Mouse (Mus musculus) midbrain, embryonic 13.5 days (tissue): Measurements from ENCODE around the gene Tomm6. TPM values are rescaled to one million over a fixed set of nuclear protein-coding genes. Genes with fewer than 3 reads are reported as not detected.
A peak's percentile ranks its signal among the peaks of the same experiment; 100 is the strongest.

ENCODE experiments used
- ATAC-seq: fragments of 200-750 bp; cut with Nextera tagmentation; 2 replicates; pipeline ENCODE4 v1.8.0; 2017; ENCODE audit warnings: mild to moderate bottlenecking, moderate TSS enrichment, moderate library complexity
- H3K27ac ChIP-seq: fragments of 300-500 bp; sonication (generic); 2 replicates; pipeline ENCODE4 v1.5.1; 2015; ENCODE audit warnings: inconsistent platforms, mild to moderate bottlenecking, moderate library complexity
- H3K27me3 ChIP-seq: fragments of 300-500 bp; sonication (generic); 2 replicates; pipeline ENCODE4 v1.6.1; 2015; ENCODE audit warnings: mild to moderate bottlenecking, inconsistent platforms
- H3K36me3 ChIP-seq: fragments of 300-500 bp; sonication (generic); 2 replicates; pipeline ENCODE4 v1.6.1; 2015; ENCODE audit warnings: mild to moderate bottlenecking, inconsistent platforms
- H3K4me1 ChIP-seq: fragments of 300-500 bp; sonication (generic); replicated peaks from 2 replicates; pipeline ENCODE4 v1.6.1; 2015; ENCODE audit warnings: inconsistent platforms
- H3K4me2 ChIP-seq: fragments of 300-500 bp; sonication (generic); replicated peaks from 2 replicates; pipeline ENCODE4 v1.6.1; 2015; ENCODE audit warnings: moderate library complexity, mild to moderate bottlenecking, inconsistent platforms
- H3K4me3 ChIP-seq: fragments of 300-500 bp; sonication (generic); replicated peaks from 2 replicates; pipeline ENCODE4 v1.5.1; 2015; ENCODE audit warnings: mild to moderate bottlenecking, inconsistent platforms
- H3K9ac ChIP-seq: fragments of 300-500 bp; sonication (generic); replicated peaks from 2 replicates; pipeline ENCODE4 v1.6.1; 2015; ENCODE audit warnings: mild to moderate bottlenecking, inconsistent platforms
- H3K9me3 ChIP-seq: fragments of 300-500 bp; sonication (generic); 2 replicates; pipeline ENCODE4 v1.6.1; 2016; ENCODE audit warnings: mild to moderate bottlenecking, inconsistent platforms
- WGBS: fragments of 180-500 bp; shearing (Covaris S2); methylation state at CpG from one replicate; pipeline ENCODE4 v1.1.7; 2015; 5-methylcytosine and 5-hydroxymethylcytosine counted together
- polyA plus RNA-seq: library from polyadenylated mRNA; unstranded; fragments of >200 nt; fragmentation: Nextera tagmentation; extraction: Ambion mirVana; gene quantifications from 2 replicates; pipeline ENCODE4 v1.2.1, GENCODE M21; 2015

Tomm6 gene
- 285 and 287 TPM in 2 replicates for polyA plus RNA-seq

GRCm38 (mm10) chr17:47688344-47688607 lies at the start of gene Tomm6:
Tomm6 (minus strand) TSS chr17:47688386.
- Histone ChIP-seq H3K27ac (peak within 1 kb of the TSS; percentile 90), H3K9me3 (no peaks in the 10 kb centered on the region), H3K27me3 (0 out of 2 replicates have a peak, but pooled peaks cover 5% of the 10 kb centered on the region), H3K36me3 (peaks cover 21% of the 10 kb centered on the region), H3K4me3 (peak within 1 kb of the TSS; percentile 84), H3K4me1 (peaks cover 22% of the 10 kb centered on the region), H3K4me2 (peak within 1 kb of the TSS; percentile 95), H3K9ac (peak within 1 kb of the TSS; percentile 87)
- 3% methylated on average over 9 of the region's 9 CpGs for WGBS
- no peak for ATAC-seq

- Histone ChIP-seq H3K9me3 (no peaks in the 10 kb centered on the region), H3K4me1 (peaks cover 29% of the 10 kb centered on the region), H3K36me3 (no peaks in the 10 kb centered on the region), H3K4me3 (peak overlapping the region; percentile 48), H3K27ac (no peak overlapping the region), H3K27me3 (peaks cover 35% of the 10 kb centered on the region), H3K9ac (peak overlapping the region; percentile 51), H3K4me2 (peak overlapping the region; percentile 78)
- 2% methylated on average over 48 of the region's 60 CpGs for WGBS
- peak; percentile 82 for ATAC-seq
These were observed 49.3 kb upstream of the Tomm6 start for GRCm38 (mm10) chr17:47737271-47738065.

GRCm38 (mm10) chr17:47736856-47737255 lies 48.7 kb upstream of the Tomm6 start, which contains the start of gene Tfeb:
Tfeb (plus strand) TSS chr17:47737030.
- Histone ChIP-seq H3K4me2 (peak within 1 kb of the TSS; percentile 78), H3K9ac (peak within 1 kb of the TSS; percentile 51), H3K4me1 (peaks cover 29% of the 10 kb centered on the region), H3K9me3 (no peaks in the 10 kb centered on the region), H3K36me3 (no peaks in the 10 kb centered on the region), H3K27me3 (peaks cover 35% of the 10 kb centered on the region), H3K4me3 (peak within 1 kb of the TSS; percentile 48), H3K27ac (no peak within 1 kb of the TSS)
- under 1% methylated on average over 41 of the region's 47 CpGs for WGBS
- ATAC-seq: peak; percentile 85

- no peak overlapping the region for H3K4me2 ChIP-seq
- no peak overlapping the region for H3K4me3 ChIP-seq
- no peak for ATAC-seq
- no peaks in the 10 kb centered on the region for H3K9me3 ChIP-seq
- no peak overlapping the region for H3K9ac ChIP-seq
- no peak overlapping the region for H3K27ac ChIP-seq
- 78% methylated on average over 14 of the region's 14 CpGs for WGBS
- H3K36me3 ChIP-seq: no peaks in the 10 kb centered on the region
- H3K4me1 ChIP-seq: peaks cover 29% of the 10 kb centered on the region
- peaks cover 29% of the 10 kb centered on the region for H3K27me3 ChIP-seq
These were observed 47.4 kb upstream of the Tomm6 start for GRCm38 (mm10) chr17:47735553-47736100.

- ATAC-seq: no peak
- H3K27ac ChIP-seq: no peak overlapping the region
- no peak overlapping the region for H3K4me3 ChIP-seq
- H3K4me2 ChIP-seq: no peak overlapping the region
- H3K27me3 ChIP-seq: no peaks in the 10 kb centered on the region
- no peaks in the 10 kb centered on the region for H3K4me1 ChIP-seq
- H3K36me3 ChIP-seq: no peaks in the 10 kb centered on the region
- H3K9me3 ChIP-seq: no peaks in the 10 kb centered on the region
- WGBS: 45% methylated on average over 24 of the region's 24 CpGs
- no peak overlapping the region for H3K9ac ChIP-seq
These were observed 42.7 kb upstream of the Tomm6 start for GRCm38 (mm10) chr17:47730633-47731575.

- no peak within 1 kb of the TSS for H3K9ac ChIP-seq
- H3K27ac ChIP-seq: no peak within 1 kb of the TSS
- H3K4me1 ChIP-seq: no peaks in the 10 kb centered on the region
- H3K36me3 ChIP-seq: no peaks in the 10 kb centered on the region
- no peak within 1 kb of the TSS for H3K4me2 ChIP-seq
- H3K4me3 ChIP-seq: no peak within 1 kb of the TSS
- H3K9me3 ChIP-seq: no peaks in the 10 kb centered on the region
- H3K27me3 ChIP-seq: no peaks in the 10 kb centered on the region
- no peak for ATAC-seq
- 86% methylated on average over 11 of the region's 11 CpGs for WGBS
These were observed 38.4 kb upstream of the Tomm6 start, which contains the start of gene Pgc for GRCm38 (mm10) chr17:47726566-47726965. Pgc (plus strand) TSS chr17:47726842.

- Histone ChIP-seq H3K27ac (no peak overlapping the region), H3K4me3 (no peak overlapping the region), H3K9me3 (no peaks in the 10 kb centered on the region), H3K4me1 (no peaks in the 10 kb centered on the region), H3K36me3 (no peaks in the 10 kb centered on the region), H3K9ac (no peak overlapping the region), H3K4me2 (no peak overlapping the region), H3K27me3 (no peaks in the 10 kb centered on the region)
- ATAC-seq: no peak
- WGBS: 89% methylated on average over 4 of the region's 4 CpGs
These were observed 33.0 kb upstream of the Tomm6 start for GRCm38 (mm10) chr17:47721183-47721582.

GRCm38 (mm10) chr17:47715037-47715436 lies 26.9 kb upstream of the Tomm6 start:
- H3K4me3 ChIP-seq: no peak overlapping the region
- H3K9me3 ChIP-seq: no peaks in the 10 kb centered on the region
- H3K4me2 ChIP-seq: no peak overlapping the region
- no peaks in the 10 kb centered on the region for H3K27me3 ChIP-seq
- no peak for ATAC-seq
- no peak overlapping the region for H3K9ac ChIP-seq
- WGBS: 70% methylated on average over 3 of the region's 3 CpGs
- no peak overlapping the region for H3K27ac ChIP-seq
- no peaks in the 10 kb centered on the region for H3K36me3 ChIP-seq
- H3K4me1 ChIP-seq: no peaks in the 10 kb centered on the region

- ATAC-seq: no peak
- H3K27ac ChIP-seq: no peak overlapping the region
- no peaks in the 10 kb centered on the region for H3K27me3 ChIP-seq
- 51% methylated on average over 10 of the region's 22 CpGs for WGBS
- H3K4me3 ChIP-seq: no peak overlapping the region
- no peaks in the 10 kb centered on the region for H3K9me3 ChIP-seq
- 0 out of 2 replicates have a peak overlapping the region, but pooled peaks have one; percentile 20 for H3K9ac ChIP-seq
- no peak overlapping the region for H3K4me2 ChIP-seq
- H3K36me3 ChIP-seq: no peaks in the 10 kb centered on the region
- H3K4me1 ChIP-seq: no peaks in the 10 kb centered on the region
These were observed 24.8 kb upstream of the Tomm6 start for GRCm38 (mm10) chr17:47712889-47713571.

- H3K27me3 ChIP-seq: no peaks in the 10 kb centered on the region
- H3K9me3 ChIP-seq: no peaks in the 10 kb centered on the region
- H3K36me3 ChIP-seq: no peaks in the 10 kb centered on the region
- WGBS: 71% methylated on average over 6 of the region's 6 CpGs
- H3K4me2 ChIP-seq: no peak overlapping the region
- no peak overlapping the region for H3K9ac ChIP-seq
- no peak overlapping the region for H3K27ac ChIP-seq
- 0 out of 2 replicates have a peak, but pooled peaks have one; percentile 30 for ATAC-seq
- no peaks in the 10 kb centered on the region for H3K4me1 ChIP-seq
- H3K4me3 ChIP-seq: no peak overlapping the region
These were observed 23.7 kb upstream of the Tomm6 start for GRCm38 (mm10) chr17:47711883-47712282.

GRCm38 (mm10) chr17:47710036-47710435 lies 21.9 kb upstream of the Tomm6 start:
- H3K9ac ChIP-seq: no peak overlapping the region
- no peak overlapping the region for H3K4me3 ChIP-seq
- no peaks in the 10 kb centered on the region for H3K4me1 ChIP-seq
- ATAC-seq: no peak
- H3K36me3 ChIP-seq: no peaks in the 10 kb centered on the region
- H3K27me3 ChIP-seq: no peaks in the 10 kb centered on the region
- no peaks in the 10 kb centered on the region for H3K9me3 ChIP-seq
- no peak overlapping the region for H3K4me2 ChIP-seq
- 84% methylated on average over 3 of the region's 3 CpGs for WGBS
- H3K27ac ChIP-seq: no peak overlapping the region
